Mouse (Mus musculus): ENCODE data around the gene Lyrm4.

GRCm38 (mm10) chr13:36019309-36020274, 97.7 kb downstream of the Lyrm4 start:
- no peak for TF ChIP-seq POLR2A (IDR thresholded peaks at IDR 0.05; ENCODE audit: borderline replicate concordance, extremely low read depth, insufficient read depth, insufficient read length, poor library complexity, severe bottlenecking)
- TF ChIP-seq CTCF (IDR thresholded peaks at IDR 0.05; ENCODE audit: borderline replicate concordance, extremely low read depth, insufficient read depth, insufficient read length) = peak; percentile 62; the same call in 1 of the 2 replicates

All from brain, embryonic 14.5 days (tissue).